In the genomic region with DNA sequence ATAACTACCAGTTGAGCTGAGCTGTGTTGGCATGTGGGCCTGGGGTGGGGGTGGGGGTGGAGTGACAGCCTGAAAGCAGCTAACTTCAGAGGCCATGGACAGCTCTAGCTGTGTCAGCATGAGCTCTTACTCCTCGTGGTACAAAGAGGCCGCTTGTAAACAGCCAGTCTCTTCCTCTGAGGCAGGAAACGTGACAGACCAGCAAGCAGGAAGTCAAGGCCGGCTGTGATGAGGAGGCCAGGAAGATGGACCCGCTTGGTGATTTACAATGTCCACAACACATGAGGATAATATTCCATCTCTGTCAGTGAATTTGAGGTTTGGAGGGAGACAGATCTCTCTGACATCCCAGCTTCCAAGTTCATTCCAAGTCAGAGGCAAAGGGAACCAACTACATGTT, we compare ENCODE assay signal across 8 mouse cellular contexts.
DNase-seq lines count a peak whose midpoint lies in the region; ATAC-seq lines count a peak whose summit lies in the region.
"Had no signal": no experiment of that assay in that cellular context is flagged by ENCODE, and none has a peak within 500 bp of the region (broad histone marks: within the 10 kb centered on the region; RNA-seq: fewer than 3 reads in every experiment).

No protein-coding gene starts in this region.

- no peak for ATAC-seq in heart, embryonic 16.5 days (replicated peaks; ENCODE audit: extremely low read depth, insufficient read depth, low FRiP score)
- peak; percentile 61 for ATAC-seq in activated CD4-positive, CD25-positive, alpha-beta regulatory T cell, adult 4 months

- no peaks in the 10 kb centered on the region for H3K27me3 ChIP-seq in heart, embryonic 16.5 days (ENCODE audit: control insufficient read depth, insufficient read depth, low read length)

- peaks cover 4% of the 10 kb centered on the region for H3K36me3 ChIP-seq in heart, embryonic 16.5 days (ENCODE audit: control insufficient read depth, insufficient read depth)

- DNase-seq in heart, adult 8-10 months (ENCODE audit: low spot score) = no peak
- peak; percentile 67 for DNase-seq in CD4-positive helper T cell, adult 2 months (ENCODE audit: low read depth, low spot score)
- peak; percentile 37 for DNase-seq in lung, postnatal 14 days
- DNase-seq in right cerebral cortex, postnatal 4 days = no peak
- DNase-seq in layer of hippocampus, adult 9-10 months (ENCODE audit: low spot score) = no peak
- DNase-seq: gastrocnemius, postnatal 25 days had no signal

- no peak overlapping the region for H3K4me3 ChIP-seq in heart, embryonic 16.5 days (ENCODE audit: low read length)

- 38% methylated on average over 5 of the region's 5 CpGs for WGBS in heart, embryonic 16.5 days

- H3K9ac ChIP-seq in heart, embryonic 16.5 days (ENCODE audit: low read length) = no peak overlapping the region

- no peak overlapping the region for H3K4me2 ChIP-seq in heart, embryonic 16.5 days (ENCODE audit: low read depth, low read length)

- H3K4me1 ChIP-seq in heart, embryonic 16.5 days (ENCODE audit: control insufficient read depth, insufficient read depth, low read length) = peaks cover 5% of the 10 kb centered on the region; the same call in 1 of the 2 replicates

- no peaks in the 10 kb centered on the region for H3K9me3 ChIP-seq in heart, embryonic 16.5 days (replicated peaks; ENCODE audit: control insufficient read depth, low read length)

- H3K27ac ChIP-seq in heart, embryonic 16.5 days (ENCODE audit: low read length) = peak overlapping the region; percentile 40

Comparison
In these comparisons a context has a peak if more than half of its experiments do, and no peak if none do; other contexts are left out.
1. DNase-seq: peak in CD4-positive helper T cell, adult 2 months (single experiment) and lung, postnatal 14 days (single experiment); none in heart, adult 8-10 months (single experiment), right cerebral cortex, postnatal 4 days (single experiment) and layer of hippocampus, adult 9-10 months (single experiment).